Comparison of ENCODE assay signal across 12 mouse cellular contexts in genomic region chr1:78734261-78735000, GRCm38 (mm10).
DNase-seq lines count a peak whose midpoint lies in the region; ATAC-seq and TF ChIP-seq lines count a peak whose summit lies in the region.
"Had no signal": no experiment of that assay in that cellular context is flagged by ENCODE, and none has a peak within 500 bp of the region (broad histone marks: within the 10 kb centered on the region; RNA-seq: fewer than 3 reads in every experiment).

No protein-coding gene starts in this region.

- H3K4me1 ChIP-seq in midbrain, embryonic 14.5 days (ENCODE audit: control insufficient read depth, insufficient read depth, low read length), result 0 out of 2 replicates have a peak, but pooled peaks cover 4% of the 10 kb centered on the region
- H3K4me1 ChIP-seq: neural tube, embryonic 13.5 days had no signal

- ATAC-seq in midbrain, embryonic 14.5 days (ENCODE audit: low FRiP score, low TSS enrichment), result no peak

- peak; percentile 23; the same call in 1 of the 2 replicates for TF ChIP-seq CTCF in gastrocnemius, adult 2 months (IDR thresholded peaks at IDR 0.05)

- WGBS in midbrain, embryonic 14.5 days, result 59% methylated on average over 17 of the region's 17 CpGs

- H3K4me2 ChIP-seq in midbrain, embryonic 14.5 days (ENCODE audit: low read length), result no peak overlapping the region
- H3K4me2 ChIP-seq: neural tube, embryonic 13.5 days had no signal

- peak overlapping the region; percentile 20 for H3K4me3 ChIP-seq in gastrocnemius, adult 2 months
- no peak overlapping the region for H3K4me3 ChIP-seq in midbrain, embryonic 14.5 days (replicated peaks; ENCODE audit: low read depth, low read length)
- H3K4me3 ChIP-seq: neural tube, embryonic 13.5 days had no signal

- DNase-seq in gastrocnemius, adult 2 months, result peak; percentile 58
- DNase-seq in gastrocnemius, adult 18-20 months (ENCODE audit: low spot score), result no peak
- DNase-seq in kidney, postnatal 10 days, result peak; percentile 35
- no peak for DNase-seq in kidney, adult 8-10 months
- peak; percentile 34 for DNase-seq in adrenal gland, postnatal 10 days
- peak; percentile 19 for DNase-seq in midbrain, embryonic 14.5 days
- no peak for DNase-seq in adipocyte (ENCODE audit: low spot score)
- no peak for DNase-seq in thymus, postnatal 25 days
- DNase-seq: B cell, adult 2 months; cerebellum, postnatal 14 days had no signal

- H3K9me3 ChIP-seq in midbrain, embryonic 14.5 days (ENCODE audit: control insufficient read depth, low read length), result no peaks in the 10 kb centered on the region
- H3K9me3 ChIP-seq: neural tube, embryonic 13.5 days had no signal

- intact Hi-C loops in gastrocnemius, adult 2 months (cut with DNase I), result no loop called here

- H3K9ac ChIP-seq in midbrain, embryonic 14.5 days (replicated peaks; ENCODE audit: low read length), result no peak overlapping the region
- H3K9ac ChIP-seq: liver, embryonic 14.5 days; neural tube, embryonic 13.5 days had no signal

- no peaks in the 10 kb centered on the region for H3K36me3 ChIP-seq in midbrain, embryonic 14.5 days (ENCODE audit: control insufficient read depth, insufficient read depth, low read length)
- H3K36me3 ChIP-seq: neural tube, embryonic 13.5 days had no signal

- H3K27ac ChIP-seq in gastrocnemius, adult 2 months, result peak overlapping the region; percentile 73
- no peak overlapping the region for H3K27ac ChIP-seq in midbrain, embryonic 14.5 days (replicated peaks; ENCODE audit: low read depth, low read length)
- H3K27ac ChIP-seq: liver, embryonic 14.5 days; neural tube, embryonic 13.5 days had no signal

- no peaks in the 10 kb centered on the region for H3K27me3 ChIP-seq in midbrain, embryonic 14.5 days (ENCODE audit: control insufficient read depth, insufficient read depth, low read length)
- H3K27me3 ChIP-seq: neural tube, embryonic 13.5 days had no signal

Comparison
In these comparisons a context has a peak if more than half of its experiments do, and no peak if none do; other contexts are left out.
1. DNase-seq: peak in gastrocnemius, adult 2 months (single experiment), kidney, postnatal 10 days (single experiment), adrenal gland, postnatal 10 days (single experiment) and midbrain, embryonic 14.5 days (single experiment); none in gastrocnemius, adult 18-20 months (single experiment), kidney, adult 8-10 months (0 of 2), adipocyte (single experiment) and thymus, postnatal 25 days (single experiment).